Mouse (Mus musculus) adrenal gland, postnatal 10 days (tissue): Measurements from ENCODE around the gene Tmem254a. TPM values are rescaled to one million over a fixed set of nuclear protein-coding genes. Genes with fewer than 3 reads are reported as not detected.
"Not testable (repeated sequence)": the region's sequence is repeated elsewhere in the genome, so short reads cannot be mapped to it uniquely, and the experiment has no call there.

Experiments
- DNase-seq: peaks from one replicate; pipeline ENCODE4 v3.0.0; 2021; ENCODE audit warnings: mixed read lengths
- long read RNA-seq, 2 experiments: library from polyadenylated mRNA; stranded (forward); transcript quantifications; one replicate each; pipeline ENCODE4 v2.0.0; 2021
- total RNA-seq, 2 experiments: library from RNA; stranded (reverse); gene quantifications; 2 replicates each; pipeline ENCODE4 v1.2.3; 2021

Gene Tmem254a
- total RNA-seq: 1 to 10 TPM; 4.0 to 5.6 TPM
- long read RNA-seq, experiment 1, transcript Tmem254a-204 (4 exons, 2,147 nt): major isoform, 26 of 30 reads
- long read RNA-seq, experiment 1, partial matches to known transcripts: 0 of 30 reads
- long read RNA-seq, experiment 1, other reads (novel, unspliced or antisense): 2 of 30 reads
- long read RNA-seq, experiment 2, transcript Tmem254a-204 (4 exons, 2,147 nt): major isoform, 10 of 14 reads
- long read RNA-seq, experiment 2, partial matches to known transcripts: 0 of 14 reads
- long read RNA-seq, experiment 2, other reads (novel, unspliced or antisense): 1 of 14 reads

DNA sequence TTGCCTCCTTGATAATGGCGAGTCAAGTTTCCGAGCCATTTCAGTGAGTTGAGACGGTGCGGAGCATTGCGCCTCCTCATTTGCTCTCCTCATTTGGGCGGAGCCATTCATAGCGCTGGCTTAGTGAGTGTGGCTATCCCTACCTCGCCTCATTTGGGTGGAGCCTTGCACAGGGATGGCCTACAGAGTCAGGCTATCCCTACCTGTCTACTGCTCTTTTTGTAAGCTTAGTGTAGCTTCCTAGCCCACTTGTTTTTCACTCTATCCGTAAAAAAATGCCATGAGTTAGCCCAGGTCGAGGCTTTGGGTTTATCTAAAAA lies at the start of gene Tmem254a:
Gene Tmem254a, minus strand, starts transcription at position 111 of the 320 bp plus-strand sequence.
- DNase-seq: not testable (repeated sequence)

- DNase-seq: not testable (repeated sequence)
These were observed 30.4 kb upstream of the Tmem254a start for GRCm38 (mm10) chr14:25957861-25958260.

- DNase-seq: not testable (repeated sequence)
These were observed 10.5 kb upstream of the Tmem254a start, which contains the start of gene Cphx1 for GRCm38 (mm10) chr14:25938004-25938403. TSS of gene Cphx1 (plus strand) at chr14:25938304.

DNA sequence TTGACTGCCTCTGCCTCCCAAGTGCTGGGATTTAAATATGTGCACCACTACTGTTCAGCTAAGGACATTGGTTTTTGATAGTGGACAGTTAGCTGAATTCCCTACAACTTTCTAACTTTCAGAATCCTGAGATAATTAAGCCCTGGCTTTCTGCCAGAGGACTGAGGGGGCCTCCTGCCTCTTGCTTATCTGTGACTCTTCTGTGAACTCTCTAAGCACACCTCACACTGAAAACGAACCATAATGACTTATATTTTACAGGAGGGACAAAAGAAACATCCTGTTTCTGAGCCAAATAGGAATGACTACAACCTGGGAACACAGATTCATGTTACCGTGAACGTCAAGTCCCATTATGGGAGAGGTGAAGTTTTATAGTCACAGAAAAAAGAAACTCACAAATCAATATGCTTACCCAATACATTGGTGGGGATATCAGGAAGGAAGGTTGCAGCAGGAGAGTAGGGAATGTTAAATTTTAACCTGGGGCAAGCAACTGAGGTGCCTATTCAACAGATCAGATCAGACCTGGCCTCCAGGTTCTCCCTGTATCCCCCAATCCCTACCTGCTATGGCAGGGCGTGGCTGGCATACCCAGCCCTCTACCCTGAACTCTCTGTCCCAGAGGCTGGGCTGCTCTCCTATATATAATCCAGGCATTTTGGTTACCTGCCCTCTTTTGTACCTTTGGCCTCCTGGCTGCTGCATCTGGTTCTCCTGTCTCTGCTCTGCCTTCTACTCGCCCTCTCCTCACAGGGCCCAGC lies 9.6 kb upstream of the Tmem254a start:
- not testable (repeated sequence) for DNase-seq

DNA sequence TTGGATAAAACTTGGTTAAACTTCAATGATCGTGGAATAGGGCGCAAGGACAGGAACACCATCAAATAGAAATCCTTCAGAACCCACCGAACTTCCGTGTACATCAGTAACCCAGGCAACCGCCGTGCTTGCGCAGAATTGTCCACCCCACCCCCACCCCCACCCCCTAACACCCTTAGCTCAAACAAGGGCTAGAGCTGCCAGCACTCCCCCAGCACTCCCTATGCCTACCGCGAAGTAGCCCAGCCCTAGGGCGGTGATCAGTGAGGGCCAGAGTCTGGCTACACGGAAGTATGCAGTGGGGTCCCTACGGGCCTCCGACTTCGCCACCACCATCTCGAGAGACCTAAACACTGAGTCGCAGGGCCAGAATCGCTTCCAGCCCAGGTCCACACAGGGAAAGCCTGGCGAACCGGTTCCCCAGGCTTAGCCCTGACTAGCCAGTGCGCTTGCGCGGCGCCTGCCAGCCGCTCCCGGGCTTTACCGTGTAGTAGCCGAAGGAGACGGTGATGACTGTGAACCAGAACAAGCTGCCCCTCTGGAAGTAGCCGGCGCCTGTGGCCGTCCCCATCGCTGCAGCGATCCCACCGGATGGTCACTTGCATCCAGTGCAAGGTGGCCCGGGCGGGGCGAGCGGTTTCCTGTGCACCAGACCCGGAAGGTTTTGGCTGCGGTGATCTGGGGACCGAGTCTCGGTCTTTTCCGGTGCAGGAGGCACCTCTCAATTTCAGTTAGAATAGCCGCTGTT lies 484 bp downstream of the Tmem254a start:
- DNase-seq: not testable (repeated sequence)

GRCm38 (mm10) chr14:25918427-25919170 lies 8.9 kb downstream of the Tmem254a start:
- DNase-seq: not testable (repeated sequence)

DNA sequence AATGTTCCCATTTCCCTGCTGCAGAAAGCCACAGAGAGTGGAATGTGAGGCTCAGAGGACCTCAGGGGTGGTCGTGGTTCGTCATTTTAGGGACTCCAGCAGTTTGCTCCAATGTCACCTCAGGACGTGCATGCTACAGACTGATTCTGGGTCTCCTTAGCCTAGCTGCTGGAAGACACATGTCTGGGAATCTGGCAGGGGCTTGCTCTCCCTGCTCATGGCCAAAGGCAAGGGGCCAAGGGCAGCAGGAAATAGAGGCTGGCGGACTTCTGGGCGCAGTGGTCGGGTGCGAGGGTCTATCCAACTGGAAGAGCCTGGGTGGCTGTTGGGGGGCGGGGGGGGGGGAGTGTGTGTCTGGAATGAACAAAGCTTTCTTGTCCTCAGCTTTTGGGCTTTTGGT lies 18.5 kb downstream of the Tmem254a start:
- not testable (repeated sequence) for DNase-seq

- DNase-seq: not testable (repeated sequence)
These were observed 20.2 kb downstream of the Tmem254a start for GRCm38 (mm10) chr14:25907272-25907671.

DNA sequence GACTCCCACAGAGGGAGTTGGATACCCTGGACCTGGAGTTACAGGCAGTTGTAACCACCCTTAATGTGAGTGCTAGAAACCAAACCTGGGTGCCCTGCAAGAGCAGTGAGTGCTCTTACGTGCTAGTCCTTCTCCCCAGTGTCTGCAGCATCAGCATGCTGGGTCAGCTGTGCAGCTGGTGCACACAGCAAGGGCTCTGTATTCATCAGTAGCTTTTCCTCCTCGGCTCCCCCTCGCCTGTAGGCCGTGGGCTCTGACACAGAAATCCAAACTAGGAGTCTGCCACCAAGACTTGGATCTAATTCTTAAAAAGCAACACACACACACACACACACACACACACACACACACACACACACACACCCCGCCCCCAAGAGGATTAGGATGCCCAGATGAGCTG lies 22.2 kb downstream of the Tmem254a start:
- not testable (repeated sequence) for DNase-seq

DNA sequence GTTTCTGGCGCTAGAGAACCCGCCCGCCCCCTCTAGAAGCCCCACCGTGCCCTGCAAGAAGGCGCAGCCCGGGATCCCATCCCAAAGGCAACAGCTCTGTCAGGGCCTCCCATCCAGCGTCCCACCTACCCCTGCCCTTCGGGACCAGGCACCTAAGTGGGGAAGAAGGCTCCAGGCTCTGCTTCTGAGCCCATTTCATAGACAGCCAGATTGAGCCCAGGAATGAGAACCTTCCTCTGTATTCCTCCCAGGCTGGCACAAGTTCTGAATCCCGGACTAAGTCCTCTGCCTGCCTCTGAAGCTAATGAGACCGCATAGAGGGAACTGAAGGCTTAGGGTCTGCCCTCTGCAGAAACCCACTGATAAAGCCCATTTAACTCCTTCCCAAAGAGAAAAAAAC lies 24.5 kb downstream of the Tmem254a start, which contains the start of gene Plac9a:
Gene Plac9a, minus strand, starts transcription at position 101 of the 400 bp plus-strand sequence.
- not testable (repeated sequence) for DNase-seq

- not testable (repeated sequence) for DNase-seq
These were observed 31.8 kb downstream of the Tmem254a start for GRCm38 (mm10) chr14:25895686-25896085.

DNA sequence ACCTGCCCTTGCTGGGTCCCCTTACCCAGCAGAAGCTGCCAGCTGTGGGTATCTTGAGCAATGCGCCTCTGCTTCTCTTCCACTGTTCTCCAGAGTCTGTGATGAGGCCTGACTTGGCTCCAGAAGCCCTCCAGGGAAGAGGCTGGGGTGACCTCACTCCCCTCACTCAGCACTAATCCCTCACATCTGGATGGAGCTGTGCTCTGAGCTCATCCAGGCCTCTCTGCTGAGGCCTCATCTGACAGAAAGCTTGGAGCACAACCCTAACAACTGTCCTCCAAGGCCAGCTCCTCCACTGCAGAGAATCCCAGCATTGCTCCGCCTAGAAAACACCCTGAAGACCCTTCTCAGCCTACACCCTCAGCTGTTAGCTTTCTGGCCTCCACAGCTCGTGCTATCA lies 32.9 kb downstream of the Tmem254a start:
- DNase-seq: not testable (repeated sequence)

DNA sequence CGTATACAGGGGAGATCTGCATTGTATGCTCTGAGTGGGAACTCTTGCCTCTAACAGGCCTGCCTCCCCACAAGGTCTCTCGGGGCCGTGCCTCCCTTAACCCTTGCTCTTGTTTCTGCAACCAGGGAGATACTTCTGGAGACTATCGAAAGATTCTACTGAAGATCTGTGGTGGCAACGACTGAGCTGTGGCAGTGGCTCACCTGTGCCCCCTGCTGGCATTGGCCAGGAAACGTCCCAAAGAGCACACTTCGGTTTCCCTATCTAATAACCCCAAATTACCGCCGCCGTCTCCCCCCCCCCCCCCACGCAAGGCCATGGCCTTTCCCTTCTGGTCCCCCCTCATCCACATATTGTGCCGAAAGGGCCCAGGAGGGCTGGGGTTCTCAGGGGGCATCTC lies 41.6 kb downstream of the Tmem254a start:
- not testable (repeated sequence) for DNase-seq

GRCm38 (mm10) chr14:25881769-25882168 lies 45.7 kb downstream of the Tmem254a start:
- DNase-seq: not testable (repeated sequence)

GRCm38 (mm10) chr14:25876640-25877039 lies 50.8 kb downstream of the Tmem254a start:
- DNase-seq: not testable (repeated sequence)

Other genes with a start within 250 kb of the Tmem254a start
- gene Ppif, start 233.5 kb downstream of the Tmem254a start, total RNA-seq: 10 to 100 TPM; 47.9 to 66.6 TPM
- gene Zcchc24, start 158.6 kb downstream of the Tmem254a start, total RNA-seq: 10 to 100 TPM; 40.5 to 42.0 TPM
- gene Anxa11, start 85.5 kb downstream of the Tmem254a start, total RNA-seq: 10 to 100 TPM; 48.8 to 56.2 TPM
- gene Plac9a, start 24.6 kb downstream of the Tmem254a start, total RNA-seq: 1 to 10 TPM; 2.6 to 5.2 TPM
- gene Cphx1, start 10.6 kb upstream of the Tmem254a start, total RNA-seq: not detected
- gene Duxbl1, start 50.9 kb upstream of the Tmem254a start, total RNA-seq: 1 to 10 TPM in 1 of 2 experiments, under 1 TPM in 1; 0.21 to 1.5 TPM
- gene Gm9780, start 115.0 kb upstream of the Tmem254a start, total RNA-seq: 10 to 100 TPM; 19.2 to 27.0 TPM
- gene Tmem254c, start 139.7 kb upstream of the Tmem254a start, total RNA-seq: 10 to 100 TPM; 16.1 to 28.1 TPM
- not detected for gene Cphx2, start 153.8 kb upstream of the Tmem254a start, total RNA-seq
- gene Cphx3, start 154.6 kb upstream of the Tmem254a start, total RNA-seq: not detected
- gene Duxbl2, start 190.7 kb upstream of the Tmem254a start, total RNA-seq: 1 to 10 TPM in 1 of 2 experiments, under 1 TPM in 1; 0.36 to 1.2 TPM